Mouse (Mus musculus) E14TG2a.4 (cell line): Measurements from ENCODE around the gene Vasp.

Experiments used
- H3K27me3 ChIP-seq: 2 replicates; pipeline ENCODE4 v1.6.1; 2014; ENCODE audit warnings: low read length, control low read depth; ENCODE audit not compliant: insufficient read depth
- H3K36me3 ChIP-seq: 2 replicates; pipeline ENCODE4 v1.6.1; 2014; ENCODE audit warnings: low read length, control low read depth; ENCODE audit not compliant: insufficient read depth
- H3K4me1 ChIP-seq: replicated peaks from 2 replicates; pipeline ENCODE4 v1.6.1; 2014; ENCODE audit warnings: low read depth, low read length, control low read depth
- H3K4me3 ChIP-seq: replicated peaks from 2 replicates; pipeline ENCODE4 v1.5.1; 2014; ENCODE audit warnings: mild to moderate bottlenecking, low read length
- H3K9me3 ChIP-seq: 2 replicates; pipeline ENCODE4 v1.6.1; 2014; ENCODE audit warnings: low read length, control low read depth
- CTCF ChIP-seq: conservative IDR thresholded peaks from 2 replicates; pipeline ENCODE4 v1.5.1; 2014; ENCODE audit warnings: low read length
- NANOG ChIP-seq: IDR thresholded peaks from 2 replicates; pipeline ENCODE4 v1.6.1; 2014; ENCODE audit warnings: borderline replicate concordance, low read length, mixed read lengths
- POU5F1 ChIP-seq: IDR thresholded peaks from 2 replicates; pipeline ENCODE4 v1.6.1; 2014; ENCODE audit warnings: low read length, borderline replicate concordance

The Vasp gene

DNA sequence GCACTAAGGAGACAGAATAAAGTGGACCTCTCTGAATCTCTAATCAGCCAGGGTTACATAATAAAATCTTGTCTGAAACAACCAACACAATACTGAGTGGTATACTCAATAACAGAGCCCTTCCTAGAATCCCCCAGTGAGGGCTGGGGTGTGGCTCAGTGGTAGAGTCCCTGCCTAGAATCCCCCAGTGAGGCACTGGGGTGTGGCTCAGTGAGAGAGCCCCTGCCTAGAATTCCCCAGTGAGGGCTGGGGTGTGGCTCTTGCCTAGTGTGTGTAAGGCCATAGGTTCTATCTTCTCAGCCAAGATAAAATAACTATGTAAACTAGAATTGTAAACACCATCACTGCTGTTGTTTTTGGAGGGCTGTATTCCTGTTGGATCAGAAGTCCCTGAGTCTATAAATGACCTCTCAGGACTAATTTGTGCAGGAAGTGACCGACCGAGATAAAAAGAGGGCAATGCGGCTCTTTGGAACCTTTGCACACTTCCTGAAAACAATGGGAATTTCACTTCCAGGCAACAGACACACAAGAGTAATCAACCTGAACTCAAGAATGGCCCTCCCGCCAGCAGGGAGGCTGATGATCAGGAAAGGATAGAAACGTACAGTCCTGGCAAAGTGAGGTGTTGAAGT is 60.5 kb downstream of the Vasp start:
- Histone ChIP-seq H3K4me3 (no peak overlapping the region), H3K36me3 (no peaks in the 10 kb centered on the region), H3K9me3 (peaks cover 10% of the 10 kb centered on the region), H3K4me1 (peaks cover 68% of the 10 kb centered on the region), H3K27me3 (peaks cover 7% of the 10 kb centered on the region; the same call in 1 of the 2 replicates)
- TF ChIP-seq POU5F1 (no peak), NANOG (no peak), CTCF (no peak)

DNA sequence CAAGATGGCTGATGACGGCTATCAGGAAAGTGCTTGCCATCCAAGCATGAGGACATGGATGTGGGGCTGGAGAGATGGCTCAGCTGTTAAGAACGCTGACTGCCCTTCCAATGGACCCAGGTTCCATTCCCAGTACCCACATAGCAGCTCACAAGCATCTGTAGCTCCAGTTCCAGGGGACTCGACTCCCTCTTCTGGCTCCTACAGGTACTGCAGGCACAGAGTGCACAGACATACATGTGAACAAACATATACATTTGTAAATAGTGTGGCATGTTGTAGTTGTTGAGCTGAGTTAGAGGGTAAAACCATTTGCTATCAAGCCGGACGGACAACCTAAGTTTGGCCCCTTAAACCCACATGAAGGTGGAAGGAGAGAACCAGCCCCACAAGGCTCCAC is 61.6 kb downstream of the Vasp start:
- Histone ChIP-seq H3K27me3 (peaks cover 7% of the 10 kb centered on the region; the same call in 1 of the 2 replicates), H3K9me3 (peaks cover 10% of the 10 kb centered on the region), H3K36me3 (peaks cover 11% of the 10 kb centered on the region), H3K4me3 (no peak overlapping the region), H3K4me1 (peaks cover 67% of the 10 kb centered on the region)
- TF ChIP-seq POU5F1 (no peak), NANOG (no peak), CTCF (peak; percentile 69)

DNA sequence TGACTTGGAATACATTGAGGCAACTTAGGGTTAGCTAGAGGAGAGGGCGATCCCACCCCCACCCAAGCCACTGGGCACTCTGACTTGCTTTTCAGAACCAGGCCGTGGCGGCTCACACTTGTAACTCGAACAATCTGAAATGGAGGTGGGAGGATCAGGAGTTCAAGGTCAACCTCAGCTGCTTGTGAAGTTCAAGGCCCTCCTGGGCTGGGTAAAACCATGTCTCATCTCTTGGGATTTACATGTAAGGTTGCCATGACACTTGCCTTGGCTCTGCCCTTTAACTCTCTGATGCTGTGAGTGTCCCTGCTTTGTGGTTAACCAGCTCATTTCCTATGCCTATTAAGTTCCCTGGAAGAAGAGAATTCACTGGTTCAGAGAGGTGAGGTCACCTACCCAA is 62.1 kb downstream of the Vasp start:
- Histone ChIP-seq H3K9me3 (peaks cover 10% of the 10 kb centered on the region), H3K36me3 (peaks cover 16% of the 10 kb centered on the region), H3K4me3 (no peak overlapping the region), H3K4me1 (peaks cover 66% of the 10 kb centered on the region), H3K27me3 (peaks cover 7% of the 10 kb centered on the region; the same call in 1 of the 2 replicates)
- TF ChIP-seq CTCF (no peak), POU5F1 (no peak), NANOG (no peak)

DNA sequence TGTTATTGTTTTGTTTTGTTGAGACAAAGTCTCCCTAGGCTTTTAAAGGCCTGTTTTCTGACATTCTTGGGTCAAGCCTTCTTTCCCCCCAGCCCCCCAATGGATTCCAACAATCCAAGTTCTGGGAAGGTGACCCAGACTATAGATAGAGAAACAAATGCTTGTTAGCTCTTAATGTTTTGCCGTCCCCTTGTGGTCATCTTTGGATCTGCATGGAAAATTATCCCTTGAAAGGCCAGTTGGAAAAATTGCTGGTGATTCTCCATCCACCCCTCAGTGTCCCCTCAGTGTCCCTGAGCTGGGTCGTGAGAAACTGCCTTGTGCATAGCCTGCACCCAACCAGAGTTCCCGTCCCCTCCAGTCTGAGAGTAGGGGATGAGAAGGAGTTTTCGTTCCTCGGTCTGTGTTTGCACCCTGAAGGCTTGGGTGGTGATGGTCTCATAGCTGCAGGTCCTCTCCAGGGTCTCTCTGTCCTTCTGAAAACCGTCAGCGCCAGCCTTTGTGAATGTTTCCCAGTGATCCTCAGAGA is 62.6 kb downstream of the Vasp start:
- H3K4me1 ChIP-seq = peaks cover 66% of the 10 kb centered on the region

DNA sequence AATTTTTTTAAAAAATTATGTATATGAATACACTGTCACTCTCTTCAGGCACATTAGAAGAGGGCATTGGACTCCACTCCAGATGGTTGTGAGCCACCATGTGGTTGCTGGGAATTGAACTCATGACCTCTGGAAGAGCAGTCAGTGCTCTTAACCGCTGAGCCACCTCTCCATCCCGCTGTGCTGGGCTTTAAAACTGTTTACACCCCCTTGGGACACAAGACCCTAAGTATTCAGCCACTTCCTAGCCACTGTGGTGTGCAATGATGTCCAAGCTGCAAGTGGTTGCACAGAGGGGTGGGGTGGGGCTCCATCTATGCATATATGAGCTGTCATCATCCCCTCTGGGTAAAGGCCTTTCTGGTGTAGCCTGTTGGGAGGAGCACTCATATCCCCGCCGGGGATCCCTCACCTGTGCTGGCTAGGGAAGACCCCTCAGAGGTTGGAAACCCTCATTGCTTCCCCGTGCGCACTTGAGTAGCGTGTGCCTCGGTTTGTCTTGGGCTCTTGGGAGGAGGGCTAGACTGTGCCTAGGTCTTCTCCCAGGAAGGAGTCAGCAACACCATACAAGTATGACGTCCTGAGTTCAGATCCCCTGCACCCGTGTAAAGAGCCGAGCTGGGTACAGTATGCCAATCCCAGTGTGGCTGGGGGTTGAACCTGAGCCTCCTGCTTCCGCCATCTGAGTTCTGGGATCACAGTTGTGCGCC is 63.3 kb downstream of the Vasp start:
- no peak for TF ChIP-seq POU5F1
- no peak for TF ChIP-seq NANOG
- TF ChIP-seq CTCF = no peak
- Histone ChIP-seq H3K4me1 (peaks cover 65% of the 10 kb centered on the region), H3K4me3 (0 out of 2 replicates have a peak overlapping the region, but pooled peaks have one; percentile 20), H3K36me3 (peaks cover 25% of the 10 kb centered on the region), H3K27me3 (peaks cover 6% of the 10 kb centered on the region; the same call in 1 of the 2 replicates), H3K9me3 (peaks cover 10% of the 10 kb centered on the region)

More for the DNA sequence above, 62.6 kb downstream of the Vasp start:
- Histone ChIP-seq H3K4me3 (no peak overlapping the region), H3K9me3 (peaks cover 10% of the 10 kb centered on the region), H3K36me3 (peaks cover 21% of the 10 kb centered on the region), H3K27me3 (peaks cover 7% of the 10 kb centered on the region; the same call in 1 of the 2 replicates)
- TF ChIP-seq POU5F1 (no peak), NANOG (no peak), CTCF (peak; percentile 99)
